Mouse (Mus musculus) stomach, postnatal 0 days (tissue): Measurements from ENCODE around the gene Rassf2. TPM values are rescaled to one million over a fixed set of nuclear protein-coding genes. Genes with fewer than 3 reads are reported as not detected.

Experiments used
- ATAC-seq: fragments of 200-750 bp; cut with Nextera tagmentation; 2 replicates; pipeline ENCODE4 v1.8.0; 2017; ENCODE audit not compliant: low FRiP score, low TSS enrichment
- DNase-seq: peaks from one replicate; pipeline ENCODE4 v3.0.0-alpha.2; 2016; ENCODE audit warnings: low spot score
- H3K27ac ChIP-seq: fragments of 300-500 bp; sonication (generic); replicated peaks from 2 replicates; pipeline ENCODE4 v1.5.1; 2014; ENCODE audit warnings: mild to moderate bottlenecking, control low read depth
- H3K27me3 ChIP-seq: fragments of 300-500 bp; sonication (generic); 2 replicates; pipeline ENCODE4 v1.6.1; 2014; ENCODE audit warnings: low read length; ENCODE audit not compliant: control insufficient read depth, insufficient read depth
- H3K36me3 ChIP-seq: fragments of 300-500 bp; sonication (generic); 2 replicates; pipeline ENCODE4 v1.6.1; 2014; ENCODE audit warnings: low read length, mixed read lengths; ENCODE audit not compliant: control insufficient read depth, insufficient read depth
- H3K4me1 ChIP-seq: fragments of 300-500 bp; sonication (generic); replicated peaks from 2 replicates; pipeline ENCODE4 v1.6.1; 2014; ENCODE audit warnings: antibody characterized with exemption; ENCODE audit not compliant: control insufficient read depth, insufficient read depth
- H3K4me2 ChIP-seq: fragments of 300-500 bp; sonication (generic); replicated peaks from 2 replicates; pipeline ENCODE4 v1.6.1; 2014; ENCODE audit warnings: low read depth, mild to moderate bottlenecking, control low read depth, moderate library complexity
- H3K4me3 ChIP-seq: fragments of 300-500 bp; sonication (generic); 2 replicates; pipeline ENCODE4 v1.5.1; 2014; ENCODE audit warnings: low read depth, low read length, control low read depth
- H3K9ac ChIP-seq: fragments of 300-500 bp; sonication (generic); 2 replicates; pipeline ENCODE4 v1.6.1; 2014; ENCODE audit warnings: mild to moderate bottlenecking, low read length, control low read depth, mixed read lengths
- H3K9me3 ChIP-seq: fragments of 300-500 bp; sonication (generic); 2 replicates; pipeline ENCODE4 v1.6.1; 2016; ENCODE audit warnings: low read length; ENCODE audit not compliant: control insufficient read depth
- CTCF ChIP-seq: IDR thresholded peaks from 2 replicates; pipeline ENCODE4 v1.5.1; 2016; ENCODE audit warnings: antibody characterized with exemption, low read depth, mild to moderate bottlenecking, moderate library complexity
- EP300 ChIP-seq: optimal IDR thresholded peaks from 2 replicates; pipeline ENCODE3; 2016; ENCODE audit warnings: antibody characterized with exemption
- whole genome bisulfite sequencing: fragments of 180-500 bp; shearing (Covaris S2); extraction: QIAGEN DNeasy Blood & Tissue Kit; methylation state at CpG from one replicate; pipeline ENCODE4 v1.1.7; 2014; 5-methylcytosine and 5-hydroxymethylcytosine counted together
- polyA plus RNA-seq: library from polyadenylated mRNA; unstranded; fragments of >200 nt; fragmentation: Nextera tagmentation; extraction: Ambion mirVana; gene quantifications from 2 replicates; pipeline ENCODE4 v1.2.1, GENCODE M21; 2015

The Rassf2 gene
- polyA plus RNA-seq: 4.6 and 4.8 TPM in 2 replicates

DNA sequence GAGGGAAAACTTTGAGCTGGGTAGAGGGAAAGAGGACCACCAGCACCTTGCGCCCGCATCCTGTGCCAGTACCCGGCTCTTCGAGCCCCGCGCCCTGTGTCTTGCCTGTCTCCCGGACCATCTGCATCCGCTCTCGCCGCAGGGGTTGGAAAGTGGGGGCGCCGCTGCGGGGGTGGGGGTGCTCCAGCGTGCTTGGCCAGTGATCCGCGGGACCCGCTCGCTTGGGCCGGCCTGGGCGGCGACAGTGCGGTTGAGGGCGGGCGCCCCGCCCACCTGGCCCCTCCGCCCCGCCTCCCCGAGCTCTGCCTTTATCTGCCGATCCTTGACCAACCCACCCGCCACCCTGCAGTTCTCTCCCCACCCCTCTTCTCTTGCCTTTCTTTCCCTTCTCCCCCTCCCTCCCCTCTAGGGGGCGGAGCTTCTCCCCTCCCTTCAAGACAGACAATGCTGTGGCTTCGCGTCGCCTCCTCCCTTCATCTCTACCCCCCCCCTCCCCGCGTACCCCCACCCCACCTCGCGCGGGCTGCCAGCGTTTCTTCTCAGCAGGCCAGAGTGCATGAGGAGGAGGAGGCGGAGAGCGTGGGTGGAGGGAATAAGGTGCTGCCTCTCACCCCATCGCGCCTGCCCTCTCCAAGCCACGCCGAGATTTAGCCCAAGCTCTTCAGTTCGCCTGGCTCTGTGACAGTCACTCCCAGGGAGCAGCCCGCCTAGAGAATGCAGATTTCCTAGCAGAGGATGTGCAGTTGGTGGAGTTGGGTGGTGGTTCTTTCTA, at the start of gene Rassf2:
Gene Rassf2 (minus strand): TSS at position 613 of the 772 bp plus-strand sequence.
- Histone ChIP-seq H3K36me3 (no peaks in the 10 kb centered on the region), H3K4me3 (peak within 1 kb of the TSS; percentile 55), H3K27ac (peak within 1 kb of the TSS; percentile 82), H3K27me3 (no peaks in the 10 kb centered on the region), H3K4me2 (peak within 1 kb of the TSS; percentile 80), H3K4me1 (0 out of 2 replicates have a peak, but pooled peaks cover 3% of the 10 kb centered on the region), H3K9ac (peak within 1 kb of the TSS; percentile 69), H3K9me3 (no peaks in the 10 kb centered on the region)
- DNase-seq (peak; percentile 75), ATAC-seq (peak; percentile 82)
- 1% methylated on average over 32 of the region's 48 CpGs for WGBS
- TF ChIP-seq CTCF (peak; percentile 28), EP300 (no peak)

DNA sequence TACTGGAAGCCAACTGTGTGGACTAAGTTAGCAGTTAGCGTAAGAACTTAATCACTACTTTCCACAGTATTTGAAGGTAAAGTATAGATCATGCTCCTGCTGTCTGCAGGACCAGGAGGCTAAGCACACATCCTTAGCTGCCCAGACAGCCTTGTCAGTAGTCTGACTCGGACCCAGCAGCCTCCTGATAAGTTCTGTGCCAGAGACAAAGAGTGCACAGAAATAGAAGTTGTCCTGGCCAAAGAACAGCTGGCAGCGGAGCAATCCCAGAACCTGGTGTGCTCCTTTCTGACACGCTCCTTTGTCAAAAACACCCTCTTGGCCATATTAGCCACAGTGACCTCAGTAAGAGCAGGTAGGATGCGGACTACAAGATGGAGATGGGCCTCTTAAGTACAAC, 49.1 kb upstream of the Rassf2 start:
- Histone ChIP-seq H3K4me3 (no peak overlapping the region), H3K9ac (no peak overlapping the region), H3K27me3 (no peaks in the 10 kb centered on the region), H3K36me3 (peaks cover 2% of the 10 kb centered on the region; the same call in 1 of the 2 replicates), H3K4me1 (no peaks in the 10 kb centered on the region), H3K9me3 (no peaks in the 10 kb centered on the region), H3K27ac (no peak overlapping the region), H3K4me2 (no peak overlapping the region)
- DNase-seq (no peak), ATAC-seq (no peak)
- TF ChIP-seq EP300: no peak
- no peak for TF ChIP-seq CTCF
- 73% methylated on average over 5 of the region's 5 CpGs for WGBS

DNA sequence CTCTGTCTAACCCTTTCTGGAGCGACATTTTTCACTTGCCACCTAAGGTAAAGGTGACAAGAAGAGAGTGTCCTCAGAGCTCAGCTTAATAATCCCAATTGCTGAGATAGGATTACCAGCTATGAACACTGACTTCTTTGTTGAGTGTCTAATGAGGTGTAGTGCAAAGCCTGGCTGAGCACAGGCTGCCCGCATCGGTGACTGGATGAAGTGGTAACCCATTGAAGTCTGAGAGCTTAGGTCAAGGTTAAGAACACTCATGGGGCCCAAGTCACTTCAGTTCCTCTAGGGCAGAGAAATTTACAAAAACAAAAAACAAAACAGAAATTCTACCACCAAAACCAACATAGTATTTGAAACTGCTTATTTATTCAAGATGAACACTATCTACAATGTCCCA, 43.0 kb upstream of the Rassf2 start:
- H3K4me2 ChIP-seq: no peak overlapping the region
- H3K9me3 ChIP-seq: no peaks in the 10 kb centered on the region
- TF ChIP-seq EP300 (no peak), CTCF (no peak)
- WGBS: 90% methylated on average over 3 of the region's 3 CpGs
- no peaks in the 10 kb centered on the region for H3K27me3 ChIP-seq
- H3K27ac ChIP-seq: no peak overlapping the region
- ATAC-seq: no peak
- DNase-seq: no peak
- peaks cover 2% of the 10 kb centered on the region; the same call in 1 of the 2 replicates for H3K36me3 ChIP-seq
- H3K9ac ChIP-seq: no peak overlapping the region
- H3K4me1 ChIP-seq: no peaks in the 10 kb centered on the region
- no peak overlapping the region for H3K4me3 ChIP-seq

DNA sequence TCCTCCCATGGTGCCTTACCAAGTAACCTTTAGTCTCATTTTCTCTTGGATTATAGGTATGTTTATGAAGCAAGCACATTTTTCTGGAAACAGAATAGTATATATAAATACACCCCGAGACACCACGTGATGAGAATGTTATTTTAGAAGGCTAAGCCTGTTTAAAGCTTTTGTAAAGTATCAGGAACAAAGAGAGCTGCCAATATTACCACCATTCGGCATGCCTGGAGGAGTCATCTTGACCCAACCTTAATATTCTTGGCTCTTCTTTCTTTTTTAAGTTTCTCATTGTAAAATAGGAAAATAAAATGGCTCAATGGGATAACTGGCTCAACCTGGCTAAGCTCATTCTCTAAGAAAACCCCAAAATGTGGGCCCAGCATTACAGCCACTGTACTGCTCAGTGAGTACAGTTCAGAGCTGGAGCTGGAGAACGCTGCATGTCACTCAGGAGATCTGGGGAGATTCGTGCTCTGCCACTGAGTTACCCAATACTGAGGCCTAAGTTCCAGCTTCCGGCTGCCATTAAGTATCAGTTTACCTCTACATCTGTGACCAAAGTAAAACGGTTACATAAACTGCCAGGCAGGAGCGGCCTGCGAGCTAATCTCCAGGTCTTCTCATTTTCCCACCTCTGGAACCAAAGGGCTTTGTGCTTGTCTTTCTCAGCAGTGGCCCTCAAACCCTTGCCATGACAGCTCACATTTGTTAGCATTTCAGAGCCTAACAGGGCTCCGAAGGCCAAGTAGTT, 40.1 kb upstream of the Rassf2 start:
- Histone ChIP-seq H3K27ac (no peak overlapping the region), H3K27me3 (no peaks in the 10 kb centered on the region), H3K4me3 (no peak overlapping the region), H3K4me2 (no peak overlapping the region), H3K9ac (no peak overlapping the region), H3K4me1 (no peaks in the 10 kb centered on the region), H3K9me3 (no peaks in the 10 kb centered on the region), H3K36me3 (no peaks in the 10 kb centered on the region; the same call in 1 of the 2 replicates)
- TF ChIP-seq CTCF (no peak), EP300 (no peak)
- no peak for DNase-seq
- WGBS: 66% methylated on average over 10 of the region's 10 CpGs
- ATAC-seq: no peak

DNA sequence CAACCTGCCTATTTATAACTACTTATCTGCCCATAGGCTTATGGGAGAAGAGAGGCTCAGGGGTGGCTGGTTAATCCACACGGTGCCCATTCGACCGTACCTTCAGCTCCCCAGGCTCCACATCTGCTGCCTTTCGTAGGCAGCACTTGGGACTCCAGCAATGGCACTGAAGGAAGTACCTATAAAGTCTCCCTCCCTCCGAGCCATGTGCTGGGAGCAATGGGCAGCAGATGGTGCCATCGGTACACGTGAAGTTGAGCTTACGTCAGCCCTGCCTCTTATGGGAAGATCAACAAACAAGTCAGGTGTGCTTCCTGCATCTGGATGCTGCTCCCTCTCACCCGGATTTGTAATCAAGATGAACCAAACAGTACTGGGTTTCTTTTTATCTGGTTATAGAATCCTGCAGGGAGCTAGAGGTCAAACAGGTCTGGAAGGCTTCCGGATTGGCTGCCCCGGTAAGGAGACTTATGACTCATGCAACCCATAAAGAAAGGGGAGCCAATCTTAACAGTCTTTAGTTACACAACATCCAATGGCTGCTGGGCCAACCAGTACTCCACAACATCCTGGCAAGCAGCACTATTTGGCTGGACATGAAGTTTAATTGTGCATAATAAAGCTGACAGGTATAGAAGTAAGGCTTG, 34.2 kb upstream of the Rassf2 start:
- Histone ChIP-seq H3K4me3 (no peak overlapping the region), H3K4me1 (no peaks in the 10 kb centered on the region), H3K9me3 (no peaks in the 10 kb centered on the region), H3K36me3 (peaks cover 6% of the 10 kb centered on the region; the same call in 1 of the 2 replicates), H3K4me2 (no peak overlapping the region), H3K9ac (no peak overlapping the region), H3K27me3 (no peaks in the 10 kb centered on the region), H3K27ac (no peak overlapping the region)
- ATAC-seq (peak; percentile 79), DNase-seq (peak; percentile 51)
- TF ChIP-seq EP300 (no peak), CTCF (peak; percentile 63)
- 75% methylated on average over 11 of the region's 11 CpGs for WGBS
